ENCODE assay signal across 8 mouse cellular contexts in genomic region chr7:87245856-87246579, GRCm38 (mm10). TPM values are rescaled to one million over a fixed set of nuclear protein-coding genes. Genes with fewer than 3 reads are reported as not detected.
DNase-seq lines count a peak whose midpoint lies in the region; ATAC-seq and TF ChIP-seq lines count a peak whose summit lies in the region.

TSS of gene Nox4 (plus strand) at chr7:87246096.

- intact Hi-C loops in heart, adult 2 months (cut with DNase I): no loop called here
- intact Hi-C loops in heart, postnatal 25 days (cut with DNase I): no loop called here

- TF ChIP-seq EP300 in heart, adult 2 months (IDR thresholded peaks at IDR 0.05; ENCODE audit: insufficient read depth, low read depth, low read length): no peak

- WGBS in heart, adult 2 months: 8% methylated on average over 18 of the region's 18 CpGs
- WGBS in forebrain, embryonic 15.5 days: 8% methylated on average over 18 of the region's 18 CpGs
- WGBS in liver, embryonic 16.5 days (ENCODE audit: insufficient replicate concordance): 10% methylated on average over 18 of the region's 18 CpGs

- peak within 1 kb of the TSS; percentile 81 for H3K9ac ChIP-seq in heart, adult 2 months (ENCODE audit: low read depth, low read length)
- H3K9ac ChIP-seq in forebrain, embryonic 15.5 days (replicated peaks): peak within 1 kb of the TSS; percentile 76
- no peak within 1 kb of the TSS for H3K9ac ChIP-seq in liver, embryonic 16.5 days (ENCODE audit: low read depth, low read length)

- ATAC-seq in forebrain, embryonic 15.5 days (replicated peaks): peak; percentile 46
- ATAC-seq in liver, embryonic 16.5 days (ENCODE audit: low read depth): no peak

- TF ChIP-seq POLR2A in heart, adult 2 months (IDR thresholded peaks at IDR 0.05; ENCODE audit: insufficient read depth, low read depth, low read length): no peak

- DNase-seq in heart, adult 2 months: no peak
- DNase-seq in heart, postnatal 25 days (ENCODE audit: low spot score): no peak
- DNase-seq in ovary, adult 18-20 months (ENCODE audit: low spot score): no peak
- DNase-seq in urinary bladder, postnatal 4 days (ENCODE audit: low spot score in 2 of 2): no peak
- DNase-seq in left cerebral cortex, adult 18-20 months (ENCODE audit: low spot score in 2 of 2): no peak

- H3K36me3 ChIP-seq in heart, adult 2 months (ENCODE audit: control insufficient read depth, insufficient read depth, low read length): no peaks in the 10 kb centered on the region
- no peaks in the 10 kb centered on the region for H3K36me3 ChIP-seq in E14TG2a.4 (ENCODE audit: insufficient read depth, low read length)
- H3K36me3 ChIP-seq in forebrain, embryonic 15.5 days: no peaks in the 10 kb centered on the region
- no peaks in the 10 kb centered on the region for H3K36me3 ChIP-seq in liver, embryonic 16.5 days (ENCODE audit: control insufficient read depth, insufficient read depth)

- no peak for TF ChIP-seq CTCF in heart, adult 2 months (IDR thresholded peaks at IDR 0.05)
- no peak for TF ChIP-seq CTCF in E14TG2a.4 (conservative IDR thresholded peaks at IDR 0.05; ENCODE audit: low read length)

- H3K27me3 ChIP-seq in heart, adult 2 months (ENCODE audit: control insufficient read depth, insufficient read depth, low read length): peaks cover 4% of the 10 kb centered on the region; the same call in 1 of the 2 replicates
- no peaks in the 10 kb centered on the region for H3K27me3 ChIP-seq in E14TG2a.4 (ENCODE audit: insufficient read depth, low read length)
- no peaks in the 10 kb centered on the region for H3K27me3 ChIP-seq in forebrain, embryonic 15.5 days
- H3K27me3 ChIP-seq in liver, embryonic 16.5 days (ENCODE audit: control insufficient read depth, insufficient read depth, low read depth, low read length): no peaks in the 10 kb centered on the region

- H3K79me2 ChIP-seq in heart, adult 2 months (replicated peaks; ENCODE audit: control insufficient read depth, insufficient read depth, low read length): no peaks in the 10 kb centered on the region

- no peak within 1 kb of the TSS; the same call in 1 of the 2 replicates for H3K27ac ChIP-seq in heart, adult 2 months
- H3K27ac ChIP-seq in forebrain, embryonic 15.5 days (replicated peaks): peak within 1 kb of the TSS; percentile 48
- no peak within 1 kb of the TSS for H3K27ac ChIP-seq in liver, embryonic 16.5 days (ENCODE audit: low read length)

- H3K9me3 ChIP-seq in E14TG2a.4 (ENCODE audit: low read length): no peaks in the 10 kb centered on the region
- no peaks in the 10 kb centered on the region for H3K9me3 ChIP-seq in forebrain, embryonic 15.5 days
- H3K9me3 ChIP-seq in liver, embryonic 16.5 days (replicated peaks; ENCODE audit: control insufficient read depth, low read length): no peaks in the 10 kb centered on the region

- H3K4me3 ChIP-seq in heart, adult 2 months: peak within 1 kb of the TSS; percentile 43
- peak within 1 kb of the TSS; percentile 82 for H3K4me3 ChIP-seq in E14TG2a.4 (replicated peaks; ENCODE audit: low read length)
- H3K4me3 ChIP-seq in forebrain, embryonic 15.5 days: peak within 1 kb of the TSS; percentile 77
- H3K4me3 ChIP-seq in liver, embryonic 16.5 days (ENCODE audit: low read depth, low read length): peak within 1 kb of the TSS; percentile 48

- no peaks in the 10 kb centered on the region for H3K4me1 ChIP-seq in heart, adult 2 months (ENCODE audit: control insufficient read depth, insufficient read depth, low read length)
- H3K4me1 ChIP-seq in E14TG2a.4 (replicated peaks; ENCODE audit: low read depth, low read length): peaks cover 8% of the 10 kb centered on the region
- peaks cover 7% of the 10 kb centered on the region; the same call in 1 of the 2 replicates for H3K4me1 ChIP-seq in forebrain, embryonic 15.5 days
- H3K4me1 ChIP-seq in liver, embryonic 16.5 days (ENCODE audit: control insufficient read depth, low read depth, low read length): no peaks in the 10 kb centered on the region

- H3K4me2 ChIP-seq in forebrain, embryonic 15.5 days (replicated peaks): peak within 1 kb of the TSS; percentile 90
- H3K4me2 ChIP-seq in liver, embryonic 16.5 days (ENCODE audit: low read depth, low read length): peak within 1 kb of the TSS; percentile 49

RNA-seq across cellular contexts. Expression of gene Nox4, which starts in this region (rescaled TPM):
- total RNA-seq in heart, adult 2 months (2021): 1 to 10 TPM; 1.1 TPM
- polyA plus RNA-seq in heart, adult 2 months (2012; rRNA removed): 1.2 and 1.8 TPM in 2 replicates
- total RNA-seq in heart, postnatal 25 days (2021): 1 to 10 TPM in 1 of 2 experiments, under 1 TPM in 1; 0.83 to 1.2 TPM
- 1.3 and 1.8 TPM in 2 replicates for polyA plus RNA-seq in forebrain, embryonic 15.5 days (2015; fragmentation: Nextera tagmentation; extraction: Ambion mirVana)
- 0.05 and 0.17 TPM in 2 replicates for polyA plus RNA-seq in liver, embryonic 16.5 days (2015; fragmentation: Nextera tagmentation; extraction: Ambion mirVana)
- under 1 TPM in 1 of 2 experiments, not detected in 1; 0.16 TPM for total RNA-seq in left cerebral cortex, adult 18-20 months (2021)
